Mouse (Mus musculus) small intestine, adult 2 months (tissue): ENCODE measurements around the gene Slc2a13.

Experiments used
- CTCF ChIP-seq: fragments of 200-500 bp; IDR thresholded peaks from 2 replicates; pipeline ENCODE4 v1.5.1; 2012; ENCODE audit warnings: low read depth, mild to moderate bottlenecking, control low read depth, inconsistent platforms, low read length, moderate library complexity, mixed read lengths; ENCODE audit not compliant: insufficient replicate concordance, insufficient read length; ENCODE audit errors: extremely low read depth
- POLR2A ChIP-seq: fragments of 200-500 bp; IDR thresholded peaks from 2 replicates; pipeline ENCODE4 v1.6.1; 2012; ENCODE audit warnings: low read depth, mild to moderate bottlenecking, control low read depth, inconsistent platforms, low read length, moderate library complexity

- TF ChIP-seq CTCF (no peak), POLR2A (no peak)
Measured at GRCm38 (mm10) chr15:91283418-91283817, 289.6 kb downstream of the Slc2a13 start.
